Mouse (Mus musculus) G1E (cell line): Measurements from ENCODE around the gene Atp5j2.

Experiments
- CTCF ChIP-seq: IDR thresholded peaks from 2 replicates; pipeline ENCODE4 v1.5.1; 2012; ENCODE audit warnings: low read depth, low read length, inconsistent platforms, mixed read lengths
- GATA1 ChIP-seq: IDR thresholded peaks from 2 replicates; pipeline ENCODE4 v1.6.1; 2012; ENCODE audit warnings: borderline replicate concordance, low read length, inconsistent platforms, mixed read lengths

GRCm38 (mm10) chr5:145166536-145167305 lies 25.1 kb downstream of the Atp5j2 start, which contains the start of the genes Ptcd1 and Cpsf4:
- TF ChIP-seq CTCF (no peak), GATA1 (no peak)
